Mouse (Mus musculus): Measurements from ENCODE around the gene Gpt2.
A peak's percentile ranks its signal among the peaks of the same experiment; 100 is the strongest.

The Gpt2 gene

GRCm38 (mm10) chr8:85488631-85489030 is 3.7 kb upstream of the Gpt2 start:
- no peak for DNase-seq

DNA sequence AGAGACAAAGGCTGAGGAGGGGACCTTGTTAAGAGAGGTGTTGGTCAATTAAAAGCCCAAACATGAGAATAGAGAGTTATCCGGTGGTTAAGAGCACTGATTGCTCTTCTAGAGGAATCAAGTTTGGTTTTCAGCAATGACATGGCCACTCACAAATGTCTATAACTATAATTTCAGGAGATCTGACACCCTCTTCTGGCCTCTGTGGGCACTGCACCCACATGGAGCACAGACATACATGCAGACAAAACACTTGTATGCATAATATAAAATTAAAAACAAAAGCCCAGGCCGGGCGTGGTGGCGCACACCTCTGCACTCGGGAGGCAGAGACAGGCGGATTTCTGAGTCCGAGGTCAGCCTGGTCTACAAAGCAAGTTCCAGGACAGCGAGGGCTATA is 2.8 kb upstream of the Gpt2 start:
- DNase-seq: no peak

- peak; percentile 37 to 51 for DNase-seq
Observed at GRCm38 (mm10) chr8:85492940-85493931, 860 bp downstream of the Gpt2 start.

- no peak for DNase-seq
Observed at GRCm38 (mm10) chr8:85496125-85496524, 3.7 kb downstream of the Gpt2 start.

DNA sequence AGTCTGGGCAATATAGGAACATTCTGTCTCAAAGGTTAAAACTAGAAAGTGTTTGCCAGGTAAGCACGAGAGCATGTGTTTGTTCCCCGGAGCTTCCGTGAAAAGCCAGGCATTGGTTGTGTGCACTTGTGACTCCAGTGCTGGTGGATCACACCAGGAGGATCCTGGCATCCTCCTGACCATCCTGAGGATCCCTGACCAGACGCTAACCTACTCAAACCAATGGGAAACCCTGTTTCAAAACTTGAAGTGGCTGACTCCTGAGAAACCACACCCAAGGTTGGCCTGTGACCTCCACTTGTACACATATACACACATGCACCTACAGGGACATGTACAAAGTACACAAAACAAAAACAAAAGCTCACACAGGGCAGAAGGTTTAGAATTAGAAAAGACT is 4.4 kb downstream of the Gpt2 start:
- DNase-seq: no peak

DNA sequence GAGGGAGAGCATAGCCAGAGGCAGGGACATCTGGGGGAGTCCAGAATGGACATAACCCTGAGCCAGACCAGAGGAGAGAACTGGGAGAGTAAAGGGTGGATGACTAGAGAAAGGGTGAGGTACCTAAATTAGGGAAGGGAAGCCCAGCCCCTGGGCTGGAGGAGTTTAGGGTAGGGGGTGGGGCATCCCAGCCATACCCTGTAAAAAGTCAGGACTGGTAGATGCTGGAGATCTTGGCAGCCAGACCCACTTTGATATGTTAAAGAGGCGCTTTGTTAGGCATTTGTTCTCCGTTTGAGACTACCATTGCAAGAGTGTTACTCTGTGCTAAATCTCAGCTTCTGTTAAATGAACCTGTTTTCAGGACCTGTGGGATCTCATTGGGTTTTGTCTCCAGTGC is 6.2 kb downstream of the Gpt2 start:
- DNase-seq: no peak

GRCm38 (mm10) chr8:85500460-85500859 is 8.1 kb downstream of the Gpt2 start:
- no peak for DNase-seq

- DNase-seq: peak; percentile 58 to 61
Observed at GRCm38 (mm10) chr8:85500955-85501685, 8.7 kb downstream of the Gpt2 start.

GRCm38 (mm10) chr8:85502381-85502780 is 10.0 kb downstream of the Gpt2 start:
- DNase-seq: no peak

GRCm38 (mm10) chr8:85503065-85503464 is 10.7 kb downstream of the Gpt2 start:
- DNase-seq: no peak

- DNase-seq: no peak
Observed at GRCm38 (mm10) chr8:85504704-85505103, 12.3 kb downstream of the Gpt2 start.

DNA sequence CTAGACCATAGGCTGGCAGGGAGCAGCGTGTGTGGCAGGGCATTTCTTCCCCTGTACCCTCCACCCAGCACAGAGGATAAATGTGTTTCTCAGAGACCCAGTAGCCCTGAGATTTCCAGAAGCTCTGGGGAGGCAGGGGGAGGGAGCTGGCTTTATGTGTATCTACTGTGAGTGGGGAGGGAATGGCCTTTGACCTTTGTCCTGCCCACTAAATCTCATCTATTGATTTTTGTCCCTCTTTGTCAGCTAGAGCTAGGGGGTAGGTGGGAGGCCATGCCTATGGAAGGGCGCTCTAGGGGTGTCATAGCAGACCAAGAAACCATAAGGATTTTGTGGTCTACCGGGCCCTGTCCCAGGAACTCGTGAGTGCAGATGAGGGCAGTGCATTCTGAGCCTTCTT is 14.2 kb downstream of the Gpt2 start:
- no peak for DNase-seq

DNA sequence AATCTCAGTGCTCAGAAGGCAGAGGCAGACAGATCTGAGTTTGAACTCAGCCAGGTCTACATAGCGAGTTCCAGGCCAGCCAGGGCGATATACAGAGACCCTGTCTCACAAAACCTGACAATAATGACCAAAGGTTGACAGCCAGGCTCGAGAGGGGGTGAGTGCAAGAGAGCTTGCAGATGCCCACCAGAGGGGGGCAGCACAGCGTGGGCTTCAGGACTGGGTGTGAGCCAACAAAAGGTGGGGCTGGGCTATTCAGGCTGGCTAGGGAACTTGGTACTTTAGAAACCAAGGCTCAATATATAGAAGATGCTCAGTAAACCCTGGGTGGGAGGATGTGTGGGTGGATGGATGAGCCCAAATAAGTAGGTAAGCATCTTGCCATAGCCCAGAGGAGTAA is 16.3 kb downstream of the Gpt2 start:
- no peak for DNase-seq

GRCm38 (mm10) chr8:85512234-85512633 is 19.9 kb downstream of the Gpt2 start:
- no peak for DNase-seq

- no peak for DNase-seq
Observed at GRCm38 (mm10) chr8:85513283-85513682, 20.9 kb downstream of the Gpt2 start.

- DNase-seq: no peak
Observed at GRCm38 (mm10) chr8:85515391-85515790, 23.0 kb downstream of the Gpt2 start.

DNA sequence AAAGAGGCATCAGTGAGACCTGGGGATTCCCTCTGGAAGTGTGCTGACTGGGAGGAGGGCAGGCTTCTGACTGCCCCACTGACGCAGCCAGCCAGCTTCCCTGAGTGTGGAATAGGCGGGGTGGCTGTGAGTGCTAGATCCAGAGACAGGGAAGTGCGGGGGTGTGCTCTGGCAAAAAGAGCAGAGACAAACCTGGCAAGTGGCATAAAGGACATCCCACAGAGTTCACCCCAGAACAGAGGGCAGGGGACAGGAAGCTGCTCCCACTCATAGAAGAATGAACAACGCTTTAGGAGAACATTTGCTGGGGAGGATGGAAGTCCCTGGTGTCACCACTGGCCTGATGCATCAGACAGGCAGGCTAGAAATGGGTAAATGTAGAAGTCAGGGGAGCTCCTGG is 25.0 kb downstream of the Gpt2 start:
- DNase-seq: no peak

GRCm38 (mm10) chr8:85517956-85518355 is 25.6 kb downstream of the Gpt2 start:
- DNase-seq: no peak

GRCm38 (mm10) chr8:85520586-85520985 is 28.2 kb downstream of the Gpt2 start:
- DNase-seq: no peak

DNA sequence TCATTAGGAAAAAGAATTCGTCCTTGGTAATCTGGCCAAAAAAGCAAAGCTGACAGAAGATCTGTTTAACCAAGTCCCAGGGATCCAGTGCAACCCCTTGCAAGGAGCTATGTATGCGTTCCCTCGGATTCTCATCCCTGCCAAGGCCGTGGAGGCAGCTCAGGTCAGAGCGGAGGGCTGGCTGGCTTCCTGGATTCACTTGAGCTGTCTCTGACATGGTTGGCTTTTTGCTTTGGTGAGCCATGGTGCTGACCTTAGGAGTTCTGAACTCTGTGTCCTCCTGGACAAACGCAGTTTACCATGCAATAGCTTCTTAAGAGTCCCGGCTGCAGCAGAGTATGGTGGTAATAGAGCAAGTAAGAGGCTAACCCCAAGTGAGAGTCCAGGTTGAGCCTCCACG is 29.0 kb downstream of the Gpt2 start:
- no peak for DNase-seq

DNA sequence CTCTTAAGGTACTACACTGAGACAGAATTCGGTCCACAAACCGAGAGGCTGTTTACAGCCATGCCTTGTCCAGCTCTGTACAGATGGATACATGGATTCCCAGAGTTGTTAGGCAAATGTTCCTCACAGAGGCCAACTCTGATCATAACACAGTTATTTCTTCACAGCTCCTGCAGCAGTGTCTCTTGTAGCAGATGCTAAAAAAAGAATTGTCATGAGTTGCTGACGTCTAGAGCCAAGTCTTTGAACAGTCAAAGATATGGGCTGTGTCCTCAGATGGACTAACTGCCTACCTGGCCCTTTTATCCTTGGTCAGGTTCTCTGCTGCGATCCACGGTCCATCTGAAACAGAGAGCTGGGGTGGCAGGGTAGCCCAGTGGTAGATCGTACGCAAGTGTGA is 31.7 kb downstream of the Gpt2 start:
- no peak for DNase-seq

DNA sequence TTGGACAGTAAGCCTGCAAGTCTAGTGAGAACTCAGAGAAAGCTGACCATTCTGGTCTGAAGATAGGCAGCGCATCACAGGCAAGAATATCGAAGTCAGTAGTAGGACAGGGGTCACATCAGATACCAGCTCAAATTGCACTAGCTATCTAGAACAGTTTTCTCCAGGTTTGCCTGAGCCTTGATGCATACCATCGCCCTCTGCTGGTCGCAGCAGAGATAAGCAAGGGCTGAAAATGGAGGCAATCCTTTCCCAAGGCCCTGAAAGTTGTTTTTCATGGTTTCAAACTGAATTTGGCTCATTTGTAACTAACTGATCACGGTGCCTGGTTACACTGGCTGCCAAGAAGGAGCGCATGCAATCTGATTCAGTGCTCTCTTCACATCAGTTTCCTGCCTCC is 33.7 kb downstream of the Gpt2 start:
- peak; percentile 51 to 75 for DNase-seq

DNA sequence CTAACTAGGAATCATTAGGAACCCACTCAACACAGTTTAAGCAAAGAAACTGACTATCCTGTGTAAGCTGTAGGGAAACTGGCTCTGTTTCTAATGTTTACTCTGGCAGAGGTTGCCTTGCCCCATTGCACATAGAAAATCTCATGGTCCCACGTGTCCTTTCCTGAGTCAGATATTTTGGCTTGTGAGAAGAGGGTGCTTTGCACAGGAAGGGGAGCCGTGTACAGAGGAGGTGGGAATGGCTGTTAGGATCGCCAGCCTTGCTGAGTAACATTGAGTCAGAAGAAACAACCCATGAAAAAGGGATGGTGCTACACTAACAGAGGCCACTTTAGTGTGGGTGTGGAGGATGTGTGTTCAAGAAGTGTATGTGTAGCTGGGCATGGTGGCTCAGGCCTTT is 36.6 kb downstream of the Gpt2 start:
- DNase-seq: no peak

GRCm38 (mm10) chr8:85530717-85531116 is 38.3 kb downstream of the Gpt2 start:
- DNase-seq: no peak
